Mouse (Mus musculus): Measurements from ENCODE around the gene Med13l. TPM values are rescaled to one million over a fixed set of nuclear protein-coding genes. Genes with fewer than 3 reads are reported as not detected.

Gene Med13l
- polyA plus RNA-seq, 1 experiment from 2014 or later = 5.9 TPM

DNA sequence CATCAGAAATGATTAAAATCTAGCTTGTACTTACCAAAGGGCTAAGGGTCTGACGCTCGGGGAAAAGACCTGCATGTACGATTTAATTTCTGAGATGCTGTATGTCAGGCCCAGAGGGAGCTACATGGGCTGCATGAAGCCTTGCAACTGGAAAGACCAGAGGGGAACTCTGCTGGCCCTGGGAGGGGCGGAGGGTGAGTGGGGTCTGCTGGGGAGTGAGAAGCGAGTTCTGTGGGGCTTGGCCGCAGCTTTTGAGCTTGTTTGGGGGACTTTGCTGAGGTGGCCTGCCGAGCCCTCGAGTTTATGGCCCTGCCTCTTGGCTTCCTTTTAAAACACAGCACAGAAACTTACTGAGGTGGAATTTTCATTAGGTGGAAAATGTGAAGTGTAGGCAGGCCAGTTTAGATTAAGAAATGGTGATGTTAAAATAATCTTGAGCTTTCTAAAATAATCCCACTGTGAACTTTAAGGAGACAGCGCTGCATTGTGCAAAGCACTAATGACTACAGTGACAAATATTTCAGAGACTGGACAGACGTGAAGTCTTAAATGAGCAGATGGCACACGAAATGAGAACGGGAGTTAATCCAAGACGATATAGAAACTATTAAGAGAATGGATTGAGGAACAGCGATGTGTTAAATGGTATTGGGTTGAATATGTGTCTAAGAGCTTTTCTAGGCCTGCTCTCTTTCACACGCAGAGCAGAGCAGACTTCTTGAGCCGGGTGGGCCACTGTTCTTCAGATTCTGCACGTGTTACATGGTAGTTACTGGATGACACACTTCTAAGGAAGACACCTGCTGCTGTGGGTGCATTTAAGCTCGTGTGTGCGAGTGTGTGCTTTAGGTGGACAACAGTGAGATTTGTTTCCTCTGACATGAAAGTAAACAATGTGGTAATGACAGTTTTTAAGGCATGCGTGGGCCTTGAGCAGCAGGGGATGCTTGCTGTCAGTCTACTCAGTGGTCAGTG, 9.4 kb downstream of the Med13l start:
- no peak for ATAC-seq
- H3K27me3 ChIP-seq (ENCODE audit: insufficient read depth, low read length) = no peaks in the 10 kb centered on the region
- no peak overlapping the region for H3K27ac ChIP-seq (ENCODE audit: low read depth)
- TF ChIP-seq EP300 (IDR thresholded peaks at IDR 0.05; ENCODE audit: low read depth) (no peak), CTCF (IDR thresholded peaks at IDR 0.05; ENCODE audit: low read depth) (no peak)
- WGBS (ENCODE audit: insufficient replicate concordance) = 79% methylated on average over 20 of the region's 20 CpGs
- H3K36me3 ChIP-seq (replicated peaks; ENCODE audit: insufficient read depth, low read length) = no peaks in the 10 kb centered on the region
- no peak overlapping the region for H3K4me2 ChIP-seq (ENCODE audit: low read depth, low read length)
- no peak overlapping the region for H3K4me3 ChIP-seq (ENCODE audit: low read depth, low read length)
- DNase-seq = no peak
- no peak overlapping the region; the same call in 1 of the 2 replicates for H3K9ac ChIP-seq (replicated peaks)
- H3K4me1 ChIP-seq (ENCODE audit: insufficient read depth) = peaks cover 39% of the 10 kb centered on the region
- no peaks in the 10 kb centered on the region for H3K9me3 ChIP-seq (ENCODE audit: low read length)

DNA sequence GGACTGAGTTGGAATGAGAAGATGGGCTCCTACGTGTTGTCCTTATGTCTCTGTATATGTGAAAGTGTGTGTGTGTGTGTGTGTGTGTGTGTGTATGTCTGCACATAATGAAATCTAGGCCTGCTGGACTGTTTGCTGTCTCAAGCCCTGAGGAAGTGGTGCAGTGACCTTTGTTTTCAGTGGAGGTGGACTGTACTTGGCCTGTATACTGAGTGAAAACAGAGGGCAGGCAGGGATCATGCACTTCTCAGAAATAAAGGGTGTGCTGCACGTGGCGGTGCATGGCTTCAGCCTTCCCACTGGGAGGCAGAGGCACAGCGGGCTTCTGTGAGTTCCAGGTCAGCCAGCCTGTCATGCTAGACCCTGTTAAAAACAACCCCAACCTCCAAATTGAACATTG, 11.0 kb downstream of the Med13l start:
- DNase-seq (no peak), ATAC-seq (peak; percentile 76)
- peak overlapping the region; percentile 60 for H3K27ac ChIP-seq (ENCODE audit: low read depth)
- H3K36me3 ChIP-seq (replicated peaks; ENCODE audit: insufficient read depth, low read length) = no peaks in the 10 kb centered on the region
- no peaks in the 10 kb centered on the region for H3K9me3 ChIP-seq (ENCODE audit: low read length)
- no peak overlapping the region for H3K4me3 ChIP-seq (ENCODE audit: low read depth, low read length)
- TF ChIP-seq EP300 (IDR thresholded peaks at IDR 0.05; ENCODE audit: low read depth) (no peak), CTCF (IDR thresholded peaks at IDR 0.05; ENCODE audit: low read depth) (no peak)
- H3K4me1 ChIP-seq (ENCODE audit: insufficient read depth) = peaks cover 40% of the 10 kb centered on the region
- H3K27me3 ChIP-seq (ENCODE audit: insufficient read depth, low read length) = no peaks in the 10 kb centered on the region
- H3K9ac ChIP-seq (replicated peaks) = no peak overlapping the region
- WGBS (ENCODE audit: insufficient replicate concordance) = 54% methylated on average over 4 of the region's 4 CpGs
- no peak overlapping the region for H3K4me2 ChIP-seq (ENCODE audit: low read depth, low read length)

DNA sequence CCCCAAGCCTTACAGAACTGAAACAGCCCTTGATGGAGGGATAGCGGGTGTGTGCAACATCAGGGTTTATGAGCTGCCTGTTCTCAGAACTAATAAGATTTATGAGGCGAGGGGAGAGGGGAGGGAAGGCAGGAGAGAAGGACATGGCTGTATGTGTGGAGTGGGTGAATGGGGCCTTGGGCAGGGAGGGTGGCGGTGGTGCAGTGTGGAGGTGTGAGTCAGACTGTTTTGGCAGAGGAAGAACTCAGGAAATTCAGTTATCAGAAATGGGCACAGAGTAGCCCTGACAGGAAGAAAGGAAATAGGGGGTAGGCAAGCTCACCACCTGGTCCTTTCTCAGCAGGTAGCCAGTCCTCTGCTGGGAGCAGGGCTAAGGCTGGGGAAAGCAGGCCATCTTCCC, 13.8 kb downstream of the Med13l start:
- DNase-seq = no peak
- Histone ChIP-seq H3K27me3 (ENCODE audit: insufficient read depth, low read length) (no peaks in the 10 kb centered on the region), H3K36me3 (replicated peaks; ENCODE audit: insufficient read depth, low read length) (no peaks in the 10 kb centered on the region), H3K9me3 (ENCODE audit: low read length) (no peaks in the 10 kb centered on the region), H3K4me1 (ENCODE audit: insufficient read depth) (peaks cover 40% of the 10 kb centered on the region), H3K4me2 (ENCODE audit: low read depth, low read length) (no peak overlapping the region), H3K27ac (ENCODE audit: low read depth) (no peak overlapping the region), H3K9ac (replicated peaks) (no peak overlapping the region), H3K4me3 (ENCODE audit: low read depth, low read length) (no peak overlapping the region)
- no peak for ATAC-seq
- WGBS (ENCODE audit: insufficient replicate concordance) = 65% methylated on average over 3 of the region's 3 CpGs
- TF ChIP-seq EP300 (IDR thresholded peaks at IDR 0.05; ENCODE audit: low read depth) (no peak), CTCF (IDR thresholded peaks at IDR 0.05; ENCODE audit: low read depth) (no peak)

DNA sequence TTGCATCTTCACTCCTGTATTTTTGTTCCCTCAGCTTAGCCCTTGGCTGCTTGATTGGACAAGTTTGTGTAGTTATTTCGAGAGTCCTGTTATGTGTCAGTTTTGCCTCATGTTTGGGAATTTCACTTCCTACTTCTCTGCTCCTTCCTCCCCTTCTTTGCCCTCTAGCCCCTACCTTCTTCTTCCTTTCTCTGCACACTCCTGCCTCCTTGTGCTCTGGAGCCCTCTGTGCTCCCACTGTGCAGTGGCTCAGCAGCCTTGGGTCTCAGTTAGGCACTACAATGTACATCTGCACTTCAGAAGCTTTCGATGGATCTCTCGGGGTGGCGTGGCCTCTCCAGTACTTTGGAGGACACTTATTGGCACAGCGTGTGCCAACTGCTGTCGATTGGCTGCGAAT, 14.5 kb downstream of the Med13l start:
- H3K9me3 ChIP-seq (ENCODE audit: low read length) = no peaks in the 10 kb centered on the region
- WGBS (ENCODE audit: insufficient replicate concordance) = 75% methylated on average over 7 of the region's 7 CpGs
- H3K27ac ChIP-seq (ENCODE audit: low read depth) = no peak overlapping the region
- TF ChIP-seq EP300 (IDR thresholded peaks at IDR 0.05; ENCODE audit: low read depth) = no peak
- TF ChIP-seq CTCF (IDR thresholded peaks at IDR 0.05; ENCODE audit: low read depth) = 0 out of 2 replicates have a peak, but pooled peaks have one; percentile 18
- H3K27me3 ChIP-seq (ENCODE audit: insufficient read depth, low read length) = no peaks in the 10 kb centered on the region
- no peak overlapping the region for H3K4me3 ChIP-seq (ENCODE audit: low read depth, low read length)
- H3K36me3 ChIP-seq (replicated peaks; ENCODE audit: insufficient read depth, low read length) = no peaks in the 10 kb centered on the region
- H3K4me2 ChIP-seq (ENCODE audit: low read depth, low read length) = no peak overlapping the region
- no peak overlapping the region for H3K9ac ChIP-seq (replicated peaks)
- H3K4me1 ChIP-seq (ENCODE audit: insufficient read depth) = peaks cover 38% of the 10 kb centered on the region
- no peak for DNase-seq
- no peak for ATAC-seq

DNA sequence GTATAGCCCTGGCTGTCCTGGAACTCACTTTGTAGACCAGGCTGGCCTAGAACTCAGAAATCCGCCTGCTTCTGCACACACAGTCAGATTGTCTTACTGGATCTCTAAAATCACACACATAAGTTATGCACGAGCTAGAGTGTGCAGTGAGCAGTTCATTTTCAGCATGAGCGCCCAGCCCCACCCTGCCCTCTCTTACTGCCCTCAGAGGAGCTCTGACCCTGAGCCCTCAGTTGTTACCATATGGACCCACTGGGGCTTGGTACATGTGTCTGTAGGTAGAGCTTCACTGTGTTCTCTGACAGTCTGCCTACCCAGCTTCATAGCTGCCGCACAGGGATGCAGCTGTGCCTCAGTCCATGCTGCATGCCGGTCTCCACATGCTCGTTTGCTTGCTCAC, 15.4 kb downstream of the Med13l start:
- Histone ChIP-seq H3K9me3 (ENCODE audit: low read length) (no peaks in the 10 kb centered on the region), H3K4me3 (ENCODE audit: low read depth, low read length) (no peak overlapping the region), H3K36me3 (replicated peaks; ENCODE audit: insufficient read depth, low read length) (no peaks in the 10 kb centered on the region), H3K27ac (ENCODE audit: low read depth) (no peak overlapping the region), H3K4me2 (ENCODE audit: low read depth, low read length) (no peak overlapping the region), H3K27me3 (ENCODE audit: insufficient read depth, low read length) (no peaks in the 10 kb centered on the region), H3K9ac (replicated peaks) (no peak overlapping the region), H3K4me1 (ENCODE audit: insufficient read depth) (peaks cover 30% of the 10 kb centered on the region)
- WGBS (ENCODE audit: insufficient replicate concordance) = 71% methylated on average over 6 of the region's 6 CpGs
- DNase-seq (no peak), ATAC-seq (no peak)
- TF ChIP-seq CTCF (IDR thresholded peaks at IDR 0.05; ENCODE audit: low read depth) = no peak
- TF ChIP-seq EP300 (IDR thresholded peaks at IDR 0.05; ENCODE audit: low read depth) = no peak

DNA sequence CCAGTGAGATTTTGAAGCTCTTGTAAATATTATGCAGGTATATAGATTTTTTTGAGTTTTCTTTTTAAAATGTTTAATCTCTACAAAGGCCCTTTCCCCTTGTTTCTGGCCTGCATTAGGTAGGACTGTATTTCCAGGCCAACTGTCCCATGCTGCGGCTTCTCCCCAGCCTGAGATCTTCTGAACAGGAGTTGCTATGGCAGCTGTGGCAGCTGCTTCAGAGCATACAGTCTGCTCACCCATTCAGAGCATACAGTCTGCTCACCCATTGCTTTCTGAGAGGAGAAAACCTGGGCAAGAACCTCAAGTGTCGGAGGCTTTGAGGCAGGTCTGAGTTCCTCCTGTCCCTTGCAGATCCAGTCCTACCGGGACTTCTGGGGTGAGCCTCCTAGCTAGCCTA, 16.3 kb downstream of the Med13l start:
- Histone ChIP-seq H3K27me3 (ENCODE audit: insufficient read depth, low read length) (no peaks in the 10 kb centered on the region), H3K4me2 (ENCODE audit: low read depth, low read length) (no peak overlapping the region), H3K9me3 (ENCODE audit: low read length) (no peaks in the 10 kb centered on the region), H3K9ac (replicated peaks) (no peak overlapping the region), H3K36me3 (replicated peaks; ENCODE audit: insufficient read depth, low read length) (no peaks in the 10 kb centered on the region), H3K4me3 (ENCODE audit: low read depth, low read length) (no peak overlapping the region), H3K27ac (ENCODE audit: low read depth) (no peak overlapping the region), H3K4me1 (ENCODE audit: insufficient read depth) (peaks cover 24% of the 10 kb centered on the region)
- WGBS (ENCODE audit: insufficient replicate concordance) = 82% methylated on average over 3 of the region's 3 CpGs
- no peak for DNase-seq
- no peak for TF ChIP-seq CTCF (IDR thresholded peaks at IDR 0.05; ENCODE audit: low read depth)
- TF ChIP-seq EP300 (IDR thresholded peaks at IDR 0.05; ENCODE audit: low read depth) = no peak
- no peak for ATAC-seq
